Mouse (Mus musculus): ENCODE measurements around the gene Fcna. TPM values are rescaled to one million over a fixed set of nuclear protein-coding genes. Genes with fewer than 3 reads are reported as not detected.

Gene Fcna
- polyA plus RNA-seq, 1 experiment from 2014 or later, result 12.7 TPM

DNA sequence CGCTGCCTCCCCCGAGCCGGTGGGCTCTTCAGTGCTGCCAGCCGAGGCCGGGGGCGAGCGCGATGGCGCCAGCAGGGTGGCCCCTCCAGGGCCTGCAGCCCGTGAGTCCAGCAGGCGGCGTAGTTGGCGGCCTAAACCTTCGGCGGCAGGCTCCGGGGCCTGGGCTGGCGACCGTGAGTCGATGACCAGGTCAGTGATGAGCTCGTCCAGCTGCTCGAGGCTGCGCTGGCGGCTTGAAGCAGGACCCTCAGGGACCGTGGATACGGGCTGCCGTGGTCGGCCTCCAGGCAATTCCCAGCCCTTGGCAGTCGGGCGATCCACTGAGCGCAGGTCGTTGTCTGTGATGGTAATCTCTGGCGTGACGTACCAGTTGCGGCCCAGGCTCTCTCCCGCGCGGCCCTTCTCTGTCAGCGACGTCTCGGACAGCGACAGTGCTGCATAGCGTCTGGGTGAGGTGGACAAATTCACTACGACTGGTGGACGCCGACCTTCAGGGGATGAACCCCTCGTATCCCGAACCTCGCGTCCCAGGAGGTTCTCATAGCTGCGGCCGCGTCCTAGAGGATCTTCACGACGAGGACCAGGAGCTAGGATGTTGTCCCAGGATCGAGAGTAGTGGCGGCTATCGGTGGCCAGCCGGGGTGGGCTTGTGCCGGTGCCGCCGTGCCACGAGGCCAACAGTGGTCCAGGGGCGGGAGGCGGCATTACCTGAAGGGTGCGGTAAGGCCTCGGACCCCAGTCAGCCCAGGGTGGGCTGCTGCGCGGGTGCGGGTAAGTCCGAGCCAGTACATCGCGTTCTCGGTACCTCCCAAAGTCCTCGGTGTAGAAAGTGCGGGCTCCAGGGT lies 49.7 kb downstream of the Fcna start:
- Histone ChIP-seq H3K4me3 (ENCODE audit: inconsistent target) (no peak overlapping the region), H3K27ac (no peak overlapping the region), H3K79me2 (ENCODE audit: inconsistent target) (no peaks in the 10 kb centered on the region), H3K36me3 (ENCODE audit: inconsistent target) (peaks cover 1% of the 10 kb centered on the region; the same call in 1 of the 2 replicates)
- 11% methylated on average over 73 of the region's 75 CpGs for WGBS (ENCODE audit: missing documents)

DNA sequence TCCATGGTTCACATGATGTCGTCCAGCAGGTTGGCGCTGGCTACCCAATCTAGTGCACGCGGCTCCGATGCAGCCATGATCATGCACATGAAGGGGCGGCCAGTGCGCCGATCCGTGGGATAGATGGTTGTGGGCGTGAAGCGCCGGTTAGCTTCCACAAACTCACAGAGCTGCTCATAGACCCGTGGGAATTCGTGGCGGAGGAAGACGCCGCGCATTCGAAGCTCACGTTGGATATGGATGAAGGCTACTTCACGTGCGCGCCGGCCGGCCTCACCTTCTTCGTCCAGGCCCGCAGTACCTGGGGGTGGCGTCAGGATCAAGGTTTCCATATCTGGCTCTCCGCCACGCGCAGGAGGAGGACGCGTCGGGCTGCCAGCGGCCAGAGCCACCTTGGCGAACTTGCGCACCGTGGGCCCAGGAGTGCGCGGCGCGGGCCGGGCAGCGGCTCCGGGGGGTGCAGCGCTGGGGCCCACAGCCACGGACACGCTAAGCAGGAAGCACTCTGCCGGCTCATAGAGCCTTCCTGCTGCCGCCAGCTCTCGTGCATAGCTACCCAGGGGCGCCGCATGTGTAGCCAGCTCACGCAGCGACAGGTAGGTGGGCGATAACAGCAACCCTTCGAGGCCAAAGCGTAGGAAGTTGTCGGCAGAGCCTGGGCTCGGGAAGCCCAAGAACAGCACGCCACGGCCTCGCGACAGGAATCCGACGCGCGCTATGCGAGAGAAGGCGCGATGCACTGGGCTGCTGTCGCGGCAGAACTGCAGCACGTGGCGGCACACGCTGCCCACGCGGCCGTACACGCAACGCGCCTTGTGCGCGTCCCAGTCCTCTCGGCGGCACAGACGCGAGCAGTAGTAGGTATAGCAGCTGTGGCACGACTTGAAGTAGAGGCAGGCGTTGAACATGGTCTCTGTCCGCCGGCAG lies 50.6 kb downstream of the Fcna start:
- no peak overlapping the region for H3K4me3 ChIP-seq (ENCODE audit: inconsistent target)
- WGBS (ENCODE audit: missing documents), result 30% methylated on average over 87 of the region's 92 CpGs

DNA sequence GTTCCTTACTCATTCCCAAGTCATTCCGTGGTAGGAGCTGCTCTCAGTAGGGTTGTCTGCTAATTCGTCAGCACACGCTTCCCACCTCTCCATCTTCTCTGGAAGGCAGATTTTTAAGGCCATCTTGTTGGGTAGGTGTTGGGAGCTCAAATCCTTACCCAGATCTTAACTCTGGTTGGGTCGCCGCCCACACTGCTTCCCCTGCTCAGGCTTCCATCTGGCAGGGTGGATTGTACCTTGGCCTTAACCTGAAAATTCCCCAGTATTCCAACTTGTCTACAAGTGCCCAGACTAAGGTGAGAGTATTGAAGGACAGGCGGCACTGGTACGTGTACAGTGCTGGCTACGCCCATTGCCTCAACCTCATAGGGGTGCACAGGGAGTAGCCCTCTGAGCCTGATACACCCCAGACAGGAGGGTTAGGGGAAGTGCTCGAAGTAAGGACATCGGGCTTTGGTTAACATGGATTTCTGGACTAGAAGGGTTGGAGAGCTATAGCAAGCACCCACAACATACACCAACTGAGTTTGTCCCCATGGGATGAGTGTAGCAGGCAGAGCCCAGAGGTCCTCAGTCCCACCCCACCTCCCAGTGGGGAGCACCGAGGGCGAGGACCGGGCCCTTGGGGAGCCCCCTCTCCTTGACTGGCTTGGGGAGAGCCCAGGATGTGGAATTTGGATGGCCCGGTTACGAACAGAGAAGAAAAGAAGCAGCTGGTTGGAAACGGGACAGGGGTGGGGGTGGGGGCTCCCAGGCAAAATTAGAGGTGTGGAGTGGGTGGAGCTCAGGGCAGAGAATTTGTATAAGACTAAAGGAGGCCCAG lies 51.6 kb downstream of the Fcna start:
- no peaks in the 10 kb centered on the region for H3K79me2 ChIP-seq (ENCODE audit: inconsistent target)
- H3K36me3 ChIP-seq (ENCODE audit: inconsistent target), result no peaks in the 10 kb centered on the region
- no peak overlapping the region for H3K27ac ChIP-seq
- 95% methylated on average over 13 of the region's 16 CpGs for WGBS (ENCODE audit: missing documents)
- no peak overlapping the region for H3K4me3 ChIP-seq (ENCODE audit: inconsistent target)

More for the DNA sequence above, 50.6 kb downstream of the Fcna start:
- H3K79me2 ChIP-seq (ENCODE audit: inconsistent target), result no peaks in the 10 kb centered on the region
- no peak overlapping the region for H3K27ac ChIP-seq
- H3K36me3 ChIP-seq (ENCODE audit: inconsistent target), result no peaks in the 10 kb centered on the region

DNA sequence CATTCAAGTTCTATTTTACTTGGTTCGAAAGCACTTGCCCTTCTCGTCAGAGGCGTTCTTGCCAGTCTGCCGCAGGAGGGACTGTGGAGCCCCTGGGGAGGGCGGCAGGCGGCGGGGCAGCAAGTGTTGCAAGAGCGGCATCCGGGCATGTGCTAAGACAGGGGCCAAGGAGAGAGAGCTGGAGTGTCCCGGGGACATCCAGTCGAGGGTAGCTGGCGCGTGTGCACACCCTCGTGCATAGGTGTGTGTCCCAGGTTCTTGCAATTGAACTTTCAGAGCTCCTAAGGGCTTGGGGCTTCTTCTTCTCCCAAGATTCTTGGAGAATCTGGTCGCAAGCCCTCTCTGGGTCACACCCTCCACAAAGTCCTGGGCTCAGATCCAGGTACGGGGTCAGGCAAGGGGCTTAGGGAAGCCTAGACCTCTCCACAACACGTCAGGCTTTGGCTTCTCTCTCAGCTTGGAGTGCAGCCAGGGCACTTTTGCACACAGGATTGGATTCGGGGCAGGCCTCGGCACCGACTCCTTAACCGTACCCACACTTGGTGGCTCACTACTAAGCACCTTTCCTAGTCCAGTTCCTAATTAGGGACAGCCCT lies 52.3 kb downstream of the Fcna start:
- H3K4me3 ChIP-seq (ENCODE audit: inconsistent target), result peak overlapping the region; percentile 43
- 27% methylated on average over 21 of the region's 21 CpGs for WGBS (ENCODE audit: missing documents)
- no peaks in the 10 kb centered on the region for H3K36me3 ChIP-seq (ENCODE audit: inconsistent target)
- no peaks in the 10 kb centered on the region for H3K79me2 ChIP-seq (ENCODE audit: inconsistent target)
- H3K27ac ChIP-seq, result peak overlapping the region; percentile 52; the same call in 1 of the 2 replicates

Other genes starting within 250 kb of the Fcna start
- gene Entpd2, start 232.2 kb downstream of the Fcna start, polyA plus RNA-seq (2018), result 0.07 TPM in 1 of 3 replicates, not detected in the others
- 1.2 to 2.9 TPM (median 2.5 TPM) in 3 replicates for gene Npdc1, start 228.7 kb downstream of the Fcna start, polyA plus RNA-seq (2018)
- gene Fut7, start 204.8 kb downstream of the Fcna start, polyA plus RNA-seq (2018), result 1.3 to 2.4 TPM (median 2.2 TPM) in 3 replicates
- gene Abca2, start 199.3 kb downstream of the Fcna start, polyA plus RNA-seq (2018), result 9.5 to 19.7 TPM (median 13.5 TPM) in 3 replicates
- gene Clic3, start 171.2 kb downstream of the Fcna start, polyA plus RNA-seq (2018), result not detected in 3 replicates
- gene Paxx, start 166.9 kb downstream of the Fcna start, polyA plus RNA-seq (2018), result 6.0 to 12.9 TPM (median 6.4 TPM) in 3 replicates
- gene Ptgds, start 158.0 kb downstream of the Fcna start, polyA plus RNA-seq (2018), result not detected in 3 replicates
- gene Lcn12, start 134.1 kb downstream of the Fcna start, polyA plus RNA-seq (2018), result not detected in 3 replicates
- 21.9 to 35.3 TPM (median 28.7 TPM) in 3 replicates for gene Fbxw5, start 127.3 kb downstream of the Fcna start, polyA plus RNA-seq (2018)
- 0.14 to 2.1 TPM in 2 of 3 replicates, not detected in the other for gene C8g, start 126.3 kb downstream of the Fcna start, polyA plus RNA-seq (2018)
- gene Traf2, start 81.1 kb downstream of the Fcna start, polyA plus RNA-seq (2018), result 6.2 to 13.5 TPM (median 12.4 TPM) in 3 replicates
- 258 to 279 TPM (median 262 TPM) in 3 replicates for gene Edf1, start 70.2 kb downstream of the Fcna start, polyA plus RNA-seq (2018)
- gene Mamdc4, start 53.2 kb downstream of the Fcna start, polyA plus RNA-seq (2018), result 0.04 to 0.60 TPM (median 0.15 TPM) in 3 replicates
- gene Phpt1, start 52.8 kb downstream of the Fcna start, polyA plus RNA-seq (2018), result 9.0 to 13.7 TPM (median 13.0 TPM) in 3 replicates
- 0.07 to 0.50 TPM (median 0.26 TPM) in 3 replicates for gene Ajm1, start 46.3 kb downstream of the Fcna start, polyA plus RNA-seq (2018)
- gene Rabl6, start 19.5 kb downstream of the Fcna start, polyA plus RNA-seq (2018), result 48.4 to 64.3 TPM (median 52.1 TPM) in 3 replicates
- not detected in 3 replicates for gene Ccdc183, start 10.4 kb downstream of the Fcna start, polyA plus RNA-seq (2018)
- 22.2 to 28.7 TPM (median 23.3 TPM) in 3 replicates for gene Tmem141, start 6.0 kb downstream of the Fcna start, polyA plus RNA-seq (2018)
- gene Lcn8, start 25.1 kb upstream of the Fcna start, polyA plus RNA-seq (2018), result not detected in 3 replicates
- gene Lcn5, start 29.9 kb upstream of the Fcna start, polyA plus RNA-seq (2018), result not detected in 3 replicates
- gene Lcn6, start 48.8 kb upstream of the Fcna start, polyA plus RNA-seq (2018), result not detected in 3 replicates
- gene Lcn10, start 54.7 kb upstream of the Fcna start, polyA plus RNA-seq (2018), result not detected in 3 replicates
- not detected in 3 replicates for gene Obp2a, start 72.0 kb upstream of the Fcna start, polyA plus RNA-seq (2018)
- gene Bmyc, start 78.7 kb upstream of the Fcna start, polyA plus RNA-seq (2018), result 8.6 to 19.6 TPM (median 15.7 TPM) in 3 replicates
- gene Obp2b, start 109.0 kb upstream of the Fcna start, polyA plus RNA-seq (2018), result not detected in 3 replicates
- not detected in 3 replicates for gene Lcn3, start 137.5 kb upstream of the Fcna start, polyA plus RNA-seq (2018)
- gene Lcn11, start 149.0 kb upstream of the Fcna start, polyA plus RNA-seq (2018), result not detected in 3 replicates
- gene Gm13539, start 154.2 kb upstream of the Fcna start, polyA plus RNA-seq (2018), result not detected in 3 replicates
- not detected in 3 replicates for gene Glt6d1, start 187.8 kb upstream of the Fcna start, polyA plus RNA-seq (2018)
- not detected in 3 replicates for gene Lcn9, start 195.1 kb upstream of the Fcna start, polyA plus RNA-seq (2018)
- gene Sohlh1, start 219.2 kb upstream of the Fcna start, polyA plus RNA-seq (2018), result not detected in 3 replicates
- gene Kcnt1, start 235.7 kb upstream of the Fcna start, polyA plus RNA-seq (2018), result not detected in 3 replicates

Measured in macrophage (primary cell).